Mouse (Mus musculus): ENCODE data around the gene Pigc.

- no peak for TF ChIP-seq POLR2A (IDR thresholded peaks at IDR 0.05; ENCODE audit: extremely low read depth, insufficient read depth, low read length)
- no peak for TF ChIP-seq CTCF (IDR thresholded peaks at IDR 0.05; ENCODE audit: low read depth, low read length)
Measured at GRCm38 (mm10) chr1:161951009-161951779, 17.8 kb upstream of the Pigc start.
